Mouse (Mus musculus) T-cell, adult 2 months (primary cell): ENCODE measurements around the gene D630003M21Rik.

Source experiments
- DNase-seq: peaks from one replicate; pipeline ENCODE4 v3.0.0; 2022; ENCODE audit warnings: low spot score

Gene D630003M21Rik

DNA sequence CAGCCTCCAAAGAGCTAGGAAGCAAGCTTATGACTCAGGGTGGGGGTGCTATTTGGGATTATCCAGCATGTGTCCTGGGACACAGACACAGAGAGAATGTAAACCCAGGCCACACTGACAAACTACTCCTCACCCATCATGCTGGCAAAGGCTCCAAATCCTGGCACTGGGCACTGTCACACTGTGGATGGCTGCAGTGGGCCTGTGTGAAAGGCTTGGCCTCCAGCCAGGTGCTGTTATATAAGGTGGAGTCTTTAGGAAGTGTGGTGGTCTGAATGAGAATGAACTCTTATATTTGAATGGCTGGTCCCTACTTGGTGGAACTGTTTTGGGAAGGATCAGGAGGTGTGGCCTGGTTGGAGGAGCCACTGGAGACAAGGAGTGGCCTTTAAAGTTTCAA, 7.7 kb upstream of the D630003M21Rik start:
- DNase-seq = no peak

DNA sequence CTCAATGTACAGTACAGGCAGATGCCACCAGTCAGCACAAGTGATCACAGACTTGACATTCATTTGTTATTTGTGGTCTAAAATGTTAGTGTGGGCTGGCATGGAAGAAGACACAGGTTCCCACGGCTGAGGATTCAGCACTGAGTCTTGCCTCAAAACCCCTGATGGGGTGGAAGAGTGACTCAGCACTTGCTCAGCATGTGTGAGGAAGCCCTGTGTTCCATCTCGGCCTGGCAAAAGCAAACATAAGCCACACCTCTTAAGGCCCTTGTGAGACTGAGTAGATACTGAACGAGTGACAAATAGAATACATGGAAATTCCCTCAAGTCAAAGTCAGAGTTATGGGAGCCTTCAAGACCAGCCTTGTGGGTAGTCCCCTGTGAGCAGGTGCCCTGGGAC, 4.1 kb upstream of the D630003M21Rik start:
- no peak for DNase-seq

GRCm38 (mm10) chr2:158232414-158232813, 3.4 kb upstream of the D630003M21Rik start:
- DNase-seq = no peak

DNA sequence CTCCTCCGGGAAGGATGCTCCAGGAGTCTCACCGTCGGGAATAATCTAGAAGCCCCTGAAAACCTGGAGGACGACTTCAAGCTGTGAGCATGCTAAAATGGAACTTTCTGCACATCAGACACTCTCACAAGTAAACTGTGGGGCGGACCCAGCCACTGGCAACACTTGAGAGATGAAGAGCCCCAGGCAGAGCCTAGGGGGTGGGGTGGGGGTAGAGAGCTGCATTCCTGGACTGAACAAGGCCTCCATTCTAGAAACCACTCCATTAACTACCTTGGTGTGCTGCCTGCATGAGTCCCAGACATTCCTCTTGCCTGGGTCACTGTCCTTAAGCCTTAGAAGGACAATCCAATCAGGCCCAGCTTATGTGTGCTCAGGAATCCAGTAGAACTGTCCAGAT, 2.0 kb upstream of the D630003M21Rik start:
- DNase-seq = no peak

- no peak for DNase-seq
Measured at GRCm38 (mm10) chr2:158230617-158231016, 1.6 kb upstream of the D630003M21Rik start.

GRCm38 (mm10) chr2:158229503-158229892, 476 bp upstream of the D630003M21Rik start:
- no peak for DNase-seq

DNA sequence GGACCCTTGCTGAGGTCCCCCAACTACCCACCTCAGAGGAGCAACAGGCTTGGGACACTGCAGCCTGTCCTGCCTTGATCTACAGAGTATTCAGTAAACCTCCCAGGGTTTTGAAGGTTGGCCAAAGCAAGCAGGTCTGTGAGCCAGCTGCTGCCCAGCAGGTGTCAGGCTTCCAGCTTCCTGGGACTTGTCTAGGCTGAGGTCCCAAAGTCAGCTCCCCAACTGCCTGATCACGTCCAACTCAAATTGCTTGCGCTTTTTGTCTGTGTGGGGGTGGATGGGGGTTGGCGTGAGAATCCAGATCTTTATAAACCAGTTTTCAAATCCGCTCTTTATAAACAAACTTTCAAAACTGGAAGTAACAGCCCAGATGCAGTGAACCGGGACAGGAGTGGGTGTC, 3.7 kb downstream of the D630003M21Rik start:
- DNase-seq = no peak

GRCm38 (mm10) chr2:158223497-158223896, 5.5 kb downstream of the D630003M21Rik start:
- no peak for DNase-seq

GRCm38 (mm10) chr2:158222664-158223063, 6.4 kb downstream of the D630003M21Rik start:
- no peak for DNase-seq

- DNase-seq = no peak
Measured at GRCm38 (mm10) chr2:158221446-158222084, 7.5 kb downstream of the D630003M21Rik start.

DNA sequence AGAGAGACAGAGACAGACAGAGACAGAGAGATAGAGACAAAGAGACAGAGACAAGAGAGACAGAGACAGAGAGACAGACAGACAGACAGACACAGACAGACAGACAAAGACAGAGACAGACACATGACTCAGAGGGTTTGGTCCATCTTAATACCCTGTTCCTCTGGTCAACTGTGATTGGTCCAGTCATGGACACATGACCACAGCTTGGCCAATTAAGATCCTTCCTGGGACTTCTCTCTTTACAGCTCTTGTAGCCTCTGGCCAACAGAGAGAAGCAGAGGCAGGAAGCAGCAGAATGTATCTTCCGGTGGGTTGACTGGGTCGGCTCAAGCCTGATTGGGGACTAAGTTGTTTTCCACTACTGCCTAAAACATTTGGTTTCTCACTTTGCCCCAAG, 9.5 kb downstream of the D630003M21Rik start:
- DNase-seq = no peak

- no peak for DNase-seq
Measured at GRCm38 (mm10) chr2:158216510-158216909, 12.5 kb downstream of the D630003M21Rik start.

GRCm38 (mm10) chr2:158215283-158216117, 13.5 kb downstream of the D630003M21Rik start:
- no peak for DNase-seq

GRCm38 (mm10) chr2:158211764-158212471, 17.1 kb downstream of the D630003M21Rik start:
- DNase-seq = no peak

DNA sequence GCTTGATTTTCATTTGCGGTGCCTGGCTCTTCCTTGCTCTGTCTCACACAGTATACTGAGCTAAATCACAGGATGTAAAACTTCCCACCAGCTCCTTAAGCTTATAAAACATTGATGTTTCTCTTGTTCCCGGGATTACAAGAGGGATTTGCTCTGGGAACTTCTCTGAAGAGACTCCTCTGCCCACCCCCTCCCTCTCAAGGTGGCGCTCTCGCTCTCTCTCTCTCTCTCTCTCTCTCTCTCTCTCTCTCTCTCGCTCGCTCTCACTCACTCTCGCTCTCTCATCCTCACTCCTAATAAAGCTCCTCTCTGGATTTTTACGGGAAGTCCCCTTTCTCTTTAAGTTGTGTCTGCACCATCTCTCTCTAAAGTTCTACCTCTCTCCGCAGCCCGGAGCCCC, 18.1 kb downstream of the D630003M21Rik start:
- no peak for DNase-seq

GRCm38 (mm10) chr2:158210503-158210902, 18.5 kb downstream of the D630003M21Rik start:
- no peak for DNase-seq

DNA sequence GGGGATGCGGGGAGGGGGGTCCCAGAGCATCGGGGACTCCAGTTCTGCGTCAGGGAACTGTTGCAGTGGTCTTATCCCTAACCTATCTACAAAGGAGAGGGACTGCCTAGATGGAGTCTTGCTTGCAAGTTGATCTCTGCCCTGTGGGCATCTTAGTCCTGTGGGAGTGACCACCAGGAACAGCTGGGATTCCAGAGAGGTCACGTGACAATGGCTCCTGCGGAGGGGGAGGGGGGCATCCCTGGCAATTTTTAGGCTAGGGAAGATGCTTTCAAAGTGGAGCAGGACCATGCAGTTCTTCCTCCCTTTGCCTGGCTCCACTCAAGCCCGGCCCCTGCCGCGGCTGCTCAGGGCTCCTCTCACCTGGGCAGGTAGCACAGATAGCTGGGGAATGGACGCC, 19.2 kb downstream of the D630003M21Rik start:
- no peak for DNase-seq

GRCm38 (mm10) chr2:158207848-158208247, 21.2 kb downstream of the D630003M21Rik start:
- peak; percentile 50 for DNase-seq

GRCm38 (mm10) chr2:158204114-158204513, 24.9 kb downstream of the D630003M21Rik start:
- DNase-seq = peak; percentile 62

- no peak for DNase-seq
Measured at GRCm38 (mm10) chr2:158203686-158204085, 25.3 kb downstream of the D630003M21Rik start.

DNA sequence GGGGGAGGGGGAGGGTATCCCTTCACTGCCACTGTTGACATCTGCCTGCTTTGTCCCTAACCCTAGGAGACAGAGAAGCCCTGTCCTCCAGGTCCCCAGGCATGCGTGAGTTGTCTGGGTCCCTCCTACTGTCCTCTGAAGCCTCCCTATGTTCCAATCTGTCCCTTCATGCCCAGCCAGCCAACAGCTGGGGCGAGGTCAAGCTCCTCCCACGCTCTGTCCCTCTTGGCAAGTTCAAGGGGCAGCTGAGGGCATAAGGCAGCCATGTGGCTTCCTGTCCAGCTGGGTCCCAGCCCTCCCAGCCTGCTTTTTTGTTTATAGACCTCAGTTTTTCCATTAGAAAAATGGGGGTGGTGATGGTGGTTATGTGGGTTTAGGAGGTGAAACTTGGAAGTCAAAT, 29.7 kb downstream of the D630003M21Rik start:
- DNase-seq = no peak

GRCm38 (mm10) chr2:158198861-158199260, 30.2 kb downstream of the D630003M21Rik start:
- no peak for DNase-seq

DNA sequence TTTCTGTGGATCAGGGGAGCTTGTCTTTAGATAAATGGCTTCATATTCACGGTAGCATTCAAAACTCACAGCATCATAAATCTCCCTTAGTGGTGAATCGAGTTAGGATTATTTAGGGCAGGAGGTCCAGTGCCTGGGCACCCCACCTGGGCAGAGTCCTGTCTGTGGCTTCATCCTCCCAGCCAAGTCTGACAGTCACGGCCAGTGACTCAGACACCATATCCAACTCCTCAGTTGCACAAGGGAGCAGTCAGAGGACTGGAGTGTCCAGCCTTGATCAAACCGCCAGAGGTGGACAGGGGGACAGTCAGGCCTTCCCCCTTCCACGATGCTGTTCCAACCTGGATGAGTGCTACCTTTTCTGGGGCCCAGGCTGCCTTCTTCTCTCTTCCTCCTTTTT, 31.1 kb downstream of the D630003M21Rik start:
- no peak for DNase-seq
